Mouse (Mus musculus) natural killer cell, adult 2 months (primary cell): ENCODE data around the gene Otog.

Experiments used
- DNase-seq, 2 experiments: peaks; one replicate each; pipeline ENCODE4 v3.0.0; 2022; ENCODE audit warnings: low spot score in 2 of 2

Otog gene

DNA sequence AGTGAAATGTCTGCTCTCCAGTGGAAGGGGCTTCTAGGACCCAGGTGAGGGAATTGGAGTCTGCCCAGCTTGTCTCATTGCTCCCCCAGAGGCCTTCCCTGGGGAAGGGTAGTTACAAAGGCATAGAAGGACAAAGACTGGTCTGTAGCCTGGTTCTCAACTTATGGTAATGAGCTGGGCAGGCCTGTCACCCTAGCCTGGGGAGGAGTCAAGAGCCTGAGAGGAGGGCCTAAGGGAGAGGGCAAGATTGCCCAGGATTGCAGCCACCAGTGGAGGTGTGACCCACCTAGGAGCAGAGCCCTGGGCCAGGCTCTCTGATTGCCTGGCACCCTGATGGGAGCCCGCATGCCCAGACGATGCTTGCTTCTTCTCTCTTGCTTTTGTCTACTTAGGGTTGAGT, at the start of gene Otog:
Gene Otog (plus strand): TSS at position 292 of the 400 bp plus-strand sequence.
- DNase-seq = no peak

DNA sequence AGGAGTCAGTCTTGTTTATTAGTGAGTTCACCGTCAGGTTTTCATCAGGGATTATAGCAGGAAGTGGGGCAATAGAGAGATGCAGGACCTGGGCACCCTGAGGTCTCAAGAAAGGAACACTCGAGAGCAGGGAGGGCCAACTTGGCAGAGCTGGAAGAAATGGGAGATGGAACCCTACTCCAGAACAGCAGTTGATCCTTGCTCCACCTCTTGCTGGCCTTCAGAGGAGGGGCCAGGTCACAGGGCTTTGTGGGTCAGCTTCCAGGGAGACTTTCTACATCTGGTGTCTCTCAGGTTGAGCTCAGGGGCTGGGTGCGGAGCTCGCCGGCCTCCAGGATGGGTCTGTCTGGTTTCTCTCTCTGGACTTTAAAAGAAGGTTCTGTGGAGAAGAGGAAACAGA, 45.4 kb upstream of the Otog start:
- no peak for DNase-seq

DNA sequence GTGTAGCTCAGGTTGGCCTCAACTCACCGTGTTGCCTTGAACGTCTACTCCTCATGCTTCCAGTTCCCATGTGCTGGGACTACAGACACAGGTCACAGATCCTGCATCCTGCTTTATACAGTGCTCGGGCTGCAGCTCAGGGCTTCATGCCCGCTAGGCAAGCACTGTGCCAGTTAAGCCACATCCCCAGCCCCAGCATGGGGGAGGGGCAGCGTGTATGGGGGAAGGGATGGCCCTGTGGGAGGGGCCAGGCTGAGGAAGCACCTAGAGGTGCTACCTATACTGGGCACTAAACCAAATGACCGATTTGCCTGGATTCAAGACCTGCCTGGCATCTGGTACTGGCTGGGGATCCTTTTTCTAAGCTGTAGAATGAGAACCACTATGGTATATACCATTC, 40.8 kb upstream of the Otog start:
- no peak for DNase-seq

DNA sequence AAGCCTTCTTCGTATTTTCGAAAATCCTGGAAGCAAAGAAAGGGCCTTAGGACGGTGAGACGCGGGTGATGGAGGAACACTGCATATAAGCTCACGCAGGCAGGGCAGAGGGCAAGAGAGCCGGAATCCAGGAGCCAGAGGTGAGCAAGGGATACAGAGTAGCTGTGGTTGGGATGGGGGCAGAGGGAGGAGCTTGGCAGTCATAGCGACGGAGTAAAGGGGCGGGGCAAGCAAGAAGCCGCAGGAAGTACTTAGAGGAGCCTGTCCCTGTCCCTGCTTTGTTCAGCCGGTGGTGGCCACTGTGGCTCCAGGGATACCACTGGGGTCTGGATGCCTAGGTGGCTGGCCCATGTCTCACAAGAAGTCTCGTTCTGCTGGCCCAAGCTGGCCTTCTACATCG, 39.1 kb upstream of the Otog start:
- no peak for DNase-seq

DNA sequence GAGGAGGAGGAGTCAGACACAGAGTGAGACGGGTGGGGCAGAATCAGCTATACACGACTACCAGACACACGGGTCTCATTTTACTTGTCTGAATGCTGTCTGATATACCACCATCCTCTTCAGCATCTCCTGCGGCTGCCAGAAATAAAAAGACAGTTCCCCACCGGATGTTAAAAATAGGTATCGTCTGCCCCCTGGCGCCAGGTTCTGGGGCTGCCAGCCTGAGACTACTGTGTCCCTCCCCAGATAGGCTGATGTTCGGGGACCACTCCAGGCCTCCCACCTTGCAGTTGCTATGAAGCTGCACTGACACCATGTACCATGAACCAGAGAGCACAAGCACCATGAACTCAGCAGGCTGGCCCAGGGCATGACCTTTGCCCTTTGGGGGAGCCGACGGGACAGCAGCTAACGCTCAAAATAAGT, 36.7 kb upstream of the Otog start:
- DNase-seq = peak in 1 of 2 experiments; percentile 39

DNA sequence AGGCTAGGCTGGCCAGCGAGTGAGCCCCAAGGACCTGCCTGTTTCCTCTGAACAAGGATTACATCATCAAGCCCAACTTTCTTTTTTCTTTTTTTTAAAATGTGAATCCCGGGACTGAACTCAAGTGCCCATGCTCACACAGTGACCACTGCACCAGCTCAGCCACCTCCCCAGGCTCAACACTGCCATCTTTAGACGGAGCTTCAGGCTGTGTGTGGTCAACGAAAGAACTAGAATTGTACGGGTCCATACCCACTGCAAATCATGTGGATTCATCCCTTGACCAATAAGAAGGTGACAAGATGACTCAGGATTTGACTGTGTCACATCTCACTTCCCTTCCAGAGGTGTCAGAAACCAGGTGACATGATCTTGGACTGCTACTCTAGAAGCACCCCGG, 36.0 kb upstream of the Otog start:
- DNase-seq = no peak

DNA sequence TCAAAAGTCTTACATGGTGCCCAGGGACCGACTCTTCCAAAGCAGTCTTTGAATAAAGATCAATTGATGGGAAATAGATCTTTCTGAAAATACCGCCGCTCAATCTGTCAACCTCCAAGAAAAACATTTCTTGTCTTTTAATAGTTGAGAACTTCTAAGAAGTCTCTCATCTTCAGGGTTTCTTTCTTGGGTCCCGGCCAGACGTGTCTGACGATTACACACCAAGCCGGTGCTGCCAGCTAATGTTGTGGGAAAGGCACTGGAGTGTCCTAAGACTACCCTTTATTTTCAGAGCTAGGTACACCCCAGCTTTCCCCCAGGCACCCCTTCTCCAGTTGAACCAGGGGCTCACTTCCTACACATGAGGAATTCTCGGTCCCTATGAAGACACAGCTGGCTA, 32.7 kb upstream of the Otog start:
- no peak for DNase-seq

DNA sequence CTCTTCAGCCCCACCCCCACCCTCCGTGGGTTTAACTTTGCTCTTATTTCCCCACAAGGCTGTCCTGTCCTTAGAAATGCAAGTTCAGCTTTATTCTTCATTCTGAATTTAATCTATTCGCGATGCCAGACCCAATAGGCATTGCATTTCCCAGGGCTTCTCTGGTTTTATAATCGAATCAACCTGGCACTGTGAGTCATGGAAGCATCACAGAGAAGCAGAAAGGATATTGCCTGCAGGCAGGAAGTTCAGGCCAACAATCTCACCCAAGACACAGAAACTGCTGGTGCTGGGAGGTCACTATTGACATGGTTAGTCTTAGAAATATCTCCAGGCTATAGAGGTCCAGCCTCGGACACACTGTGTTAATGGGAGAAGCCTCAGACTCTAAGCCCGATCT, 30.5 kb upstream of the Otog start:
- DNase-seq = no peak

DNA sequence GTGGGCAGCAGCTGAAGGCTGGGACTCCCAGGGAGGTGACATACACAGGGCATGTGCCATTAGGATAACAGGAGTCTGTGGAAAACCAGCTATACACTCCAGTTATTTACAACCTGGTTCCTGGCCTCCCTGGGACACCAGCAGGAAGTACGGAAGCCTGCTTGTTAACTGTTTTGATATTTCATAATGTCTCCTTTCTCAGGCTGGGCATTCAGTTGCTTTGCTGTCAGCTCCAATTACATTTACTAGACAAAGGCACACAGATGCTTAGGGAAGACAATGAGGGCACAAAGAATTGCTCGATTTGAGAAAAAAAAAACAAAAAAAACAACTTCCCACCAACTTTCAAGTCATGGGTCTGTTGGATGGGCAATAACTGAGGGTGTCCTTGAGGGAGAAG, 24.3 kb upstream of the Otog start:
- no peak for DNase-seq

DNA sequence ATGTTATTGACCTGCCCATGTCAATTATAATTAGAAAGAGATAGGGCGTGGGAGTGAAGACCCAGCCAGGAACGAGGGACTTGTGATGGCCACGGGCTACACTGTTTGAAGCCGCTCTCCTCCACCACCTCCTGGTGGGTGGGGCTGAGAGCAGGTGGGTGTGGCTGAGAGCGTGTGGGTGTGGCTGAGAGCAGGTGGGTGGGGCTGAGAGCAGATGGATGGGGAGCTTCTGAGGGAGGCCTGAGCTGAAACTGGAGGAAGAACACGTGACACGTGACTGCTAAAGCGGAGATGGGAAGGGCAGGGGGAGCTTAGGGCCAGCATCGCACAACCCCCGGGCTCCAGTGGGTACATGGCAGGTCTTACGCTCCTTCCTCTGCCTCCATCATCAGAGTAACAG, 22.4 kb upstream of the Otog start:
- DNase-seq = no peak

DNA sequence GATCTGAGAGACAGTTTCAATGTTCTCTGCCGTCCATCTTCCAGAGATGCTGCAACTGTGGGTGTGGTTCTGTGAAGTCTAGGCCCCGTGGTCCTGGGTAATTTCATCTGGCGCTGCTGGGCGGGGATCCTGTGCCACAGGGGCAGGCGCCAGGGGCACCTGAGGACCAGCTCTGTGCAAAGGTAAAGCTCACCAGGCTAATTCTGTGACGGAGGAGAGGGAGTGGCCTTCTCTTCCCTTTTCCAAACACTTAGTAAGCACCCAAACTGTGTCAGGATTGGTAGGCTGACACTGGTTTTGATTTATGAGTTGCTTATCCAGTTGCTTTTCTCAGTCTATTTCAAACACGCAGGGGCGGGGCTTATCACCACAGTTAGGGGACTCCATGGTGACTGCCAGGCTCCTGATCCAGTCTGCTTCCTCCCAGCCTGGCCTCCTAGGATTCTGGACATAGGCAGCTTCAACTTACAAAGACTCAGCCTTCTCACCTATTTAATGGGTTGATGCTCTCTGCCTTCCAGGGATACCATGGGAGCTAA, 20.1 kb upstream of the Otog start:
- no peak for DNase-seq

DNA sequence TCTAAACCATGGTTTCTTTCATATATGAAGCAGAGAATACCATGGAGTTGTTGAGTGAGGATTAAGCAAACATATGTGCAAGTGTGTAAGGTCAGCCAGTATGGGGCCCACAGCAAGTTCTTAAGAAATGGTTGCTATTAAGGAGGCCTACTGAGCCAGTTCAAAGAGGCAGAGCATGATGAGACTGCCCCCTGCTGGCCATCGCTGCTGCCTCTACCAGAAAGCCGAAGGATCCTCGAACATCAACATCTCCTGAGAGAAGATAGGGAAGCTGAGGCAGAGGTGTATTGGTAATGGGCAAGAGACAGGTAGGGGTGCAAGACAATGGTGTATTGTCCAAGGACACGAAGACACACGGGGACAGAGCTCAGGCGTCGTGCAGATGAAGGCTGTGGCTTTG, 14.5 kb upstream of the Otog start:
- DNase-seq = peak in 1 of 2 experiments; percentile 24

DNA sequence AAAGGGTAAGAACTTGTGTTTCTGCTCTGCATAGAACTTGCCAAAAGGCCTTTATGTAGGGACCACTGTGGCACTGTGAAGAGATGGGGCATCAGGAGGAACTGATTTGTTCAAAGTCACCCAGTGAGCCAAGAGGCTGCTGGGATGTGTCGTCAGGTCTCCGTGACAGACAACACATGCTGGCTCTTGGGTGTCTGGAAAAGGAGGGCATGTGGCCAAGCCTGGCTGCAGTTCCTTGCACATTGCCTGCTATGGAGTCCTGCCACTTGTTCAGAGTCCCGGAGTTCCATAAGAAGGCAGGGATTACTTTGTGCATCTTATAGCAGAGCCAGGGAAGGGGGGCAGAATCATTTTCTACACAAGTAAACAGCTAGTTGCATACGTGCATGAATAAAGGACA, 13.9 kb upstream of the Otog start:
- DNase-seq = no peak

DNA sequence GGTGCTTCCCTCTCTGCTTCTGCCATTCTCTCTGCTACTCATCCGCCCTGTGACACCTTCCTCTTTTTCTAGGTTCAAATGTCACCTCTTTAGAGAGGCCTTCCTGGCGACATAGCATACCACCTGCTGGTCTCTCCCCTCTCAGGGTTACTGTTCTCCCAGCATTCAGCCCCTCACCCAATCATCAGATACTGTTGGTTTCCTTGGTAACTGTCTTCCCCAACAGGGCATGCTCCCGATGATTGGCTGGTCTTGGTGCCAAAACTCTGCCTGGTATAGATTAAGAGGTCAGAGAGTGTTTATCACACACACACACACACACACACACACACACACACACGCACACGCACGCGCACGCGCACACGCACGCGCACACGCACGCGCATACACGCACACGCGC, 4.8 kb upstream of the Otog start:
- DNase-seq = no peak

DNA sequence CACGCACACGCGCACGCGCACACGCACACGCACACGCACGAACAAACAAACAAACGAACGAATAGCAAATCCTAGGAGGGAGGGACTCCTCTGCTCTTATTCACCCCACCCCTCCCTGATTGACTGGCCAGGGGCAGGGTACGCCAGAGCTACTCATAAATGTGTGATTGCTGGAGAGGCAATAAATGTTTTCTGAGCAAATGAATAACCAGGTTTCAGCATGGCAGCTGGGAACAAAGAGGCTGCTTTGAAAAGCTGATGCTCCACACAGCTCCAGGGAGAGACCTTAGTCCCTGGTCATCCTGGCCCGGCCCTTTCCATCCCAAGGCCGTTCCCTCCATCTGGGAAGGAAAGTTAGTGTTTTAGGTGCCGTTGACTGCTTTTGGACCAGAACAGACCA, 4.4 kb upstream of the Otog start:
- no peak for DNase-seq

DNA sequence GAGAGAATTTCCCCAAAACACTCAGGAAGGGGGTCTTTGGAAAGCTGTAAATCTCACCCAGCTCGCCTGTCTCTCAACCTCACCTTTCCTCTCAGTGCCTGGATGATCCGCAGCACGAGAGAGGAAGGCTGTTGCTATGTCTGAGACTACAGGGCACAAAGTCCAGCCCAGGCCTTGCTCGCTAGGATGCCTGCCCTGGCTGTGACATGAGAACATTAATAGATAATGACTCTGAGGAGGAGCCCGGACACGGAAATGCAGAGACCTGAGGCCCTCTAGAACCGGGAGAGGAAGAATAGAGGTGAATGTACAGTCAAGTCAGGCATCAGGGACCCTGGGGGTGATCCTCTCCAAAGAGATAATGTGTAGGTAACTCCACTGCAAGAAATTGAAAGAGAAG, 3.6 kb upstream of the Otog start:
- no peak for DNase-seq

DNA sequence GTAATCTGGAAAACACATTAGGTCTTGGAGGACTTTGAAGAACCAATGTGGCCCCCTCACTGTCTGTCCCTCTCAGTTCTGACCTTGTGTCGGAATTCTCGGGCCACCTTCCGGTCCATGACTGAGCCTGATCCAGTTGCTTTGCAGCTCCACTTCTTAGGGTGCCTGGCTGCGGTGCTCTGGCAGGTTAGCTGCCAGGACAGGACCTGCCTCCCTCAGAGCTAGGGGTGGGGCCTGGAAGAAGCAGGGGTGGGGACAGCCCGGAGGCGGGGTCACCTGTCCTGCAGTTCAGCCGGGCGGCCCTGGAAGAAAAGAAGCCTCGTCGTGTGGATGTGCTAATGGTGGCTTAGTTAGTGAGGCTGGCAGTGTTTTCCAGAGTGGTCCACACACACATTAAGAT, 2.4 kb upstream of the Otog start, which contains the start of gene Ush1c:
Gene Ush1c (minus strand): TSS at position 158 of the 400 bp plus-strand sequence.
- no peak for DNase-seq

DNA sequence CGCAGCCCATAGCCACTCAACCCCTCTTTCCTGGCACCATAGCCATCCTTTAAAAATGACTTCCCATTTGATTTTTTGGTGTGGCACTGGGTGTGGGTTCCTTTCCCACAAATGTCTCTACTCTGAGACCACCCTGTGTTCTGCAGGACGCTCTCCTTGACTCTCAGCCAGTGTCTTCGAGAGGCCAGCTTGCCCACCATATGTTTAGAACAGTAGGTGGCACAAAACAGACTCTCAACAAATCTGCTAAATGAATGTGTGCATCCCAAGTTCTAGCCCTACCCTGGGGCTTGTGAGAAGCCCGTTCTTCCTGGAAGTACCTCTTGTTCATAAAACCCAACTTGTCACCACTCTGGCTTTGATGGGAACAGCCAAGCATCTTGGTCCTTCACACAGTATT, 696 bp upstream of the Otog start:
- DNase-seq = no peak

DNA sequence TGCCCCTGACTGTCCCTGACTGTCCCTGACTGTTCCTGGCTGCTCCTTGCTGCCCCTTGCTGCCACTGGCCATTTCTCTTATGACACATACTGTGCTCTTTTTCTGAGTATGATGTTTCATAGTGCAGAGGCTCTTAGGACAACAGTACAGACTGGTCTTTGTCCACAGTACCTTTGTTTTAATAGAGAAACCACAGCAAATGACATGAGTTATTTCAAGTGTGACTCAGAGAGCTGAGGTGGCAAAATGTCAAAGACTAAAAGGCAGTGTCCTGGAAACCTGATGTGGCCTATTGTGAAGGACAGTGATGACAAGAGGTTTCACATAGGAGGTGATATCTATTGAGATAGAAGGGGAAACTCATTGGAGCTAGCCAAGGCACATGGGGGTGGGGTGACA, 6.1 kb downstream of the Otog start:
- DNase-seq = no peak

DNA sequence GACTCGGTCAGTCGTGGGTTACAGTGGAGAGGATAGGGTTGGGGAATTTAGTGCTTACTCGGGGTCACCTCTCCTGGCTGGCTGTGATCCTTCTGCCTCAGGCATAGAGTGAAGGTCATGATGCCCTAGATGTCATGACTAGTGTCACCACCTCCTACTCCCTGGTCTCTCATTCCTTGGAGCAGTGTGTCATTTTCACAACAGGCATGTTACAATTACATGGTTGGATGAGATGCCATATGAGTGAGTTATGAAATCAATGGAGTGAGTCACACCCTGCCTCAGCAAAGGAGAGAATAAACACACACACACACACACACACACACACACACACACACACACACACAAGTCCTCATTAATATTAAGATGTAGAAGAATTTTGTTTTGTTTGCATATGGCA, 6.8 kb downstream of the Otog start:
- DNase-seq = no peak

DNA sequence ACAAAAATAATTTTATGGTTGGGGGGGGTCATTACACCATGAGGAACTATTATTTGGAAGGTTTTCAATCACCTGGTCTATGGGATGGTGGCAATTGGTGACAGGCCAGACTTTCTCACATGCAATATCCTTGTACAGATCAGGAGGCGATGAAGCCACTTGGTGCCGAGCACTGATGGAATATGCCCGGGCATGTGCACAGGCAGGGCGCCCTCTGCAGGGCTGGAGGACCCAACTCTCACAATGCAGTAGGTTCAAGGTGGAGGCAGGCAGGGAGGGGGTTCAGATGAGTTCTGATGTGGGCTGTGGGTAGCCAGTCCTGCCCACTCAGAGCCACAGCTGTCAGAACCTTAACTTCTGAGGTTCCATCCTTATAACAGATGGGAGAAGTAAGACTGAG, 11.1 kb downstream of the Otog start:
- no peak for DNase-seq

DNA sequence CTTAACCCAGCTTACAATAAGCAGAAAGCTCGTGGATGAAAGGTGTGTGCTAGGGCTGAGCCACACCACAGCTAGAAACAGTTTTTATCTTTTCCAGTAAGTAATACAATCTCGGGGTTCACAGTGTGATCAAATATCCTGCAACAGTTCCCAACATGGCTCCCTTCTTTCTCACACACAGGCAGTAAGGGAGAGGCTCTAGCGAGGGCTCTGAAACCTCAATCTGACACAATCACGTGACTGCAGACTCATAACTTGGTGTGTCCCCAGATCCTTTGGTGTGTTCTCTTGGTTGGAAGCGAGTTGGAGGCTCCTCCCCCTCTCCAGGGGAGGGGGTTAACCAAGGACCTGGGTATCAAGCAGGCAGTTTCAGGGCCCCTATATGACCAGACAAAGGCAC, 35.4 kb downstream of the Otog start:
- DNase-seq = no peak

DNA sequence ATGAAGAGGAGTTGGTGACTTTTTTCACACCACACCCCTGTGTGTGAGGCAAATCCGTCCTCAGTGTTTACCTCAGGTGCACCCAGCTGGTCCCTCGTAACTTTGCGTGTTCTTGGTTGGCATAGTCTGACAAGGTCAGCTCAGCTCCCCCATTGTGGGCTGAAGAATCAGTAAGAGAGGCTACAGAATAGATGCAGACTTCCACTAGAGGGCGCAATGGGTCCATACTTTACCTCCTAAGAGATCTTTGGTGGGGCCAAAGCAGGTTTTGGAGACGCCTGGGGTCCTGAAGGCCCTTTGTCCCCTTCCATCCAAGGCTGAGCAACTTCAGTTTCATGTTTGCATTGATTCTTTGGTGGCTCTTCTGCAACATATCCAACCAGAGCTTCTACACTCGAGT, 39.2 kb downstream of the Otog start:
- DNase-seq = peak; percentile 30 to 60

DNA sequence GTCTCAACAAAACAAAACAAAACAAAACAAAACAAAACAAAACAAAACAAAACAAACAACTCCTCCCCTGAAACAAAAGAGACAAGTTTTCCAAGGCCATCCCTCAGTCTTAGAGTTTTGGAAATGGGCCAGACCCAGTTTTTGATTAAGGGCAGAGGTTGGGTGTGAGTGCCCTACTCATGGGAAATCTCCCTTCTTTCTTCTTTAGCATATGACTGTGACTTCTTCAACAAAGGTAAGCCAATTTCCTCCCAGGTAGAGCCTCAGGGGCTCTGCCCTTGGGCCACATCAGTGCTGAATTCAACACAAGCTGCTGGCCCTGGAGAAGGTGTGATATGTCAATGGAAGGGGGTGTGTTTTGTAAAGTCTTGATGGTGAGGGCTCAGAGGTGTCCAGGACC, 40.1 kb downstream of the Otog start:
- no peak for DNase-seq

DNA sequence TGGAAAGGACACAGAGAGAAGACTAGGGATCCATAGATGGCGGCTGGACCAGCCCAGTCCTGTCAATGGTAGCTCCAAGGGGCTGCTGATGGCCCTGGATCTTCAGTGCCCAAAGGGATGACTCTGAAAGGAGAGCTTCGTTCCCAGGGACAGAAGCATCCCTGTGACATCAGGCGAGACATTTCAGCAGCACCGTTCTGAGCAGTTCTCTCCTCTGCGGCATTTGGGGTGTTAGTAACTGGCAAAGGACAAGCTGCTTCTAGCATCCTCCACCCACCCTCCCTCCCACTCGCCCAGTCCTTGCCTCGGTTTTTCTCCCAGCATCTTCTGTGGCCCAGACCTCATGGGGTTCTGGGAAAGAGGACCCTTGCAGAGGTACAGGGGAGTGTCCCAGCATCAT, 41.5 kb downstream of the Otog start:
- no peak for DNase-seq
